Mouse (Mus musculus) lung, postnatal 10 days (tissue): ENCODE data around the gene Lgals2.
A peak's percentile ranks its signal among the peaks of the same experiment; 100 is the strongest.

ENCODE experiments used
- DNase-seq: peaks from one replicate; pipeline ENCODE4 v3.0.0; 2021

Lgals2 gene

GRCm38 (mm10) chr15:78873803-78874435 lies 18.6 kb upstream of the Lgals2 start:
- peak; percentile 61 for DNase-seq

- DNase-seq: peak; percentile 35
Observed at GRCm38 (mm10) chr15:78872021-78872608, 16.8 kb upstream of the Lgals2 start.

DNA sequence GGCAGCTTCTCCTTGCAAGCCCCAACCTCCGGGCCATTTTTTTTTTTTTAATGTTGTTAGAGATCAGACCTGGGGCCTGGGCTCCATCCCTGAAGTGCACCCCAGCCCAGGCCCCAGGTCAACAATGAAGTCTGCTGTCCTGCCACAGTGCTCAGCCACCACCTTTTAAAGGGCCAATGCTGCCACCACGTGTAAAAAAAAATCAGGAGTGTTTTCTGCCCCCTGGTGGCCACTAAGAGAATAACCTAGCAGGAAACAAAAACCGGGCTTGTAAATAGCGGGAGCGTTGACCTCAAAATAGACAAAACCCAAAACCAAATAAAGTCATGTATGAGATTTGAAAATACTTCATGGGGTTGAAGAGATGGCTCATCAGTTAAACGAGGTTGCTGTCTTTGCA lies 14.4 kb upstream of the Lgals2 start:
- peak; percentile 64 for DNase-seq

- peak; percentile 57 for DNase-seq
Observed at GRCm38 (mm10) chr15:78868826-78869233, 13.5 kb upstream of the Lgals2 start.

GRCm38 (mm10) chr15:78868398-78868797 lies 13.1 kb upstream of the Lgals2 start:
- DNase-seq: peak; percentile 93

GRCm38 (mm10) chr15:78863852-78864253 lies 8.5 kb upstream of the Lgals2 start:
- peak; percentile 75 for DNase-seq

- no peak for DNase-seq
Observed at GRCm38 (mm10) chr15:78863154-78863553, 7.8 kb upstream of the Lgals2 start.

- no peak for DNase-seq
Observed at GRCm38 (mm10) chr15:78862280-78862679, 7.0 kb upstream of the Lgals2 start.

GRCm38 (mm10) chr15:78859714-78860113 lies 4.4 kb upstream of the Lgals2 start:
- peak; percentile 67 for DNase-seq

- DNase-seq: no peak
Observed at GRCm38 (mm10) chr15:78859311-78859710, 4.0 kb upstream of the Lgals2 start.

DNA sequence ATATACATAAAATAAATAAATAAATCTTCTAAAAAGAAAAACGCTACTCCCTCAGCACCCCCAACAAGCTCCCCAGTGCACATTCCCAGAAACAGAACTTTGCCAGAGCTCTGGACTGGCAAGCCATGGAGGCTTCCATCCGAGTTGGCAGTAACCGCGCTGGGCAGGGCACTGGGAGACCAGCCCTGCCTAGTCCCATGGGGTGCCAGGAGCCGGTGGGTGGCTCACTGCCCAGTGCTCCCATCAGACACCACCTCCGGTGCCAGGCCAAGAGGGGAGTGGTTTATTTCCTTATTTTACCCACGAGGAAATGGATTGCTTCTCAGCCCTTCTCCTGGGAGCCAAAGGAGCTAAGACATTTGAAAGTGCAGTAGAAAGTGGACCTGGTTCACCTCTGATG lies 1.7 kb upstream of the Lgals2 start:
- peak; percentile 54 for DNase-seq

DNA sequence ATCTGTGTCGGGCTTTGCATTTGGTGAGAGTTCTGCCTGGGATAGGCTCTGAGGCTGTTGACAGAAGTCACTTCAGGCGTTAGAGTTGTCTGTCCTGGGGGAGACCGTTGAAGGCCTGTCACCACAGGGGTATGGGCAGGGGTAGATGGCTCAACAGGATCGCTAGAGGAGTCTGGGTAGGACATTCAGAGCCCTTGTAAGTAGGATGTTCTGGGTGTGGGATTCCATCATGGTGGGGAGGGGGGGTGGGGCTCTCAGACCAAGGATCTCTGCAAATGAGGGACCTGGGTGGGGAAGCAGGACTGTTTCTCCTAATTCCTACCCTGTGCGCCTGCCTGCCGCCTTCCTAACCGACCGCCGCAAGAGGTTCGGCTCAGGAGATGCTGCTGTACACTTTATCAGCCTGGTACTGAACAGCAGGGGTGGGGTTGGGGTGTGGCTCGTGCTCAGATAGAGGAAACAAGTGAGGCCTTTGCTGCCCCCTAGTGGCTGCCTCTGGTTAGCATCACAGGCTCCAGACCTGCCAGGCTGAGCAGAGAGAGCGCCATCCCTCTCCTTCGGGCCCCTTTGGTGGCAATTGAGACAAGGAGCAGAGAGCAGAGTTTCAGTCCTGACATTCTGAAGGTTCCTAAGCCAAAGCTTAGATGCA lies 3.7 kb downstream of the Lgals2 start:
- peak; percentile 96 for DNase-seq

GRCm38 (mm10) chr15:78850944-78851343 lies 4.4 kb downstream of the Lgals2 start:
- peak; percentile 34 for DNase-seq

- peak; percentile 24 for DNase-seq
Observed at GRCm38 (mm10) chr15:78850059-78850824, 5.1 kb downstream of the Lgals2 start.

DNA sequence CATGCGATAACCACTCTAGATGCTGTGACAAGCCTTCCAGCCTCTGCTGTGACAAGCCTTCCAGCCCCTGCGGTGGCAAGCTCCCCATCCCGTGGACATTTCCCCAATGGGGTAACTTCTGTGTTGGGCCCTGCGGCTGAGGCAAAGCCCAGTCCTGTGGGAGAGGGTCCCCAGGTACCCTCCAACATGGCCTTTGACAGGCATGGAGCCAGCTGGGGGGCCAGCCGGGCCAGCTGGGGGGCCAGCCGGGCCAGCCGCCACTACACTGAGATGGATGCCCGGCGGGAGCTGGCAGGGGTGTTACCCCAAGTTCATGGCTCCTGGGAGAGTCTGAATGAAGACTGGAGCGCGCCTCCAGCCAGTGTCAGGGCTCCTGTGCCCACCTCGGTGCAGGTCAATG lies 5.8 kb downstream of the Lgals2 start:
- no peak for DNase-seq

DNA sequence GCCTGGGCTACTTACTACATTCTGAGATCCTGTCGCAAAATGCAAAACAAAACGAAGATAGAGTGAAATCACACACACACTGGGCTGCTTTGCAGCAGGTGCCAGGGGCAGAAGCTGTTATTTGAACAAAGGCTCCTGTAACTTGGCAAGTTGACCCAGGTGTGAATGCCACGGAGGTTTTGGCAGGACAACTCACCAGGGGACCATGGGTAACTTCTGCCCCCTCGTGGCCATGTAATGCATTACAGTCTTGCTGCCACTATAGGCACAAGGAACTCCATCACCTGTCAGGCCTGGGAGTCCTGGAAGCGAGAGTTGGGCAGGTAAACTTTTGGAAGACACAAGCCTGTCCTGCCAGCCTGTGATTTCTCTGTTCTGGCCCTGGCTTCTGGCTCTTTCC lies 6.9 kb downstream of the Lgals2 start:
- DNase-seq: peak; percentile 90

GRCm38 (mm10) chr15:78846805-78847204 lies 8.5 kb downstream of the Lgals2 start:
- DNase-seq: peak; percentile 32

GRCm38 (mm10) chr15:78846352-78846751 lies 9.0 kb downstream of the Lgals2 start:
- DNase-seq: no peak

- peak; percentile 53 for DNase-seq
Observed at GRCm38 (mm10) chr15:78845867-78846266, 9.5 kb downstream of the Lgals2 start.

DNA sequence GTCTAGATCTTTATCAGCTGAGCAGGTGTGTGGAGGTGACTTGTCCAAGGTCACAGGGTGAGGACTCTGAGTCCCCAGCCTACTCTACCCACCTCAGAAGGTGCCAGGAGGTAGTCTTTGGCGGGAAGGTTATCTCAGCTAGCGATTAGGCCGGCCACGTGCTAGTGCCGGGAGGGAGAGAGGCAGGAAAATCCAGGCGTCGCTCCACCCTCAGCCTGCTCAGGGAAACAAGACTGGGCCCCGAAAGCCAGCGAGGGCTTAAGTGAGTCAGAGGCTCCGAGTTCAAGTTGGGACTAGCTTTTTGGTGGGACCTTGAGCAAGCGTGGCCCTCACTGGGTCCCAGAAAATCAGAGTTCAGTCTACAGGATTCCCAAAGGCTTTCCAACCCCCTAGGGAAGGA lies 10.0 kb downstream of the Lgals2 start:
- peak; percentile 44 for DNase-seq

GRCm38 (mm10) chr15:78844791-78845190 lies 10.5 kb downstream of the Lgals2 start:
- peak; percentile 94 for DNase-seq

DNA sequence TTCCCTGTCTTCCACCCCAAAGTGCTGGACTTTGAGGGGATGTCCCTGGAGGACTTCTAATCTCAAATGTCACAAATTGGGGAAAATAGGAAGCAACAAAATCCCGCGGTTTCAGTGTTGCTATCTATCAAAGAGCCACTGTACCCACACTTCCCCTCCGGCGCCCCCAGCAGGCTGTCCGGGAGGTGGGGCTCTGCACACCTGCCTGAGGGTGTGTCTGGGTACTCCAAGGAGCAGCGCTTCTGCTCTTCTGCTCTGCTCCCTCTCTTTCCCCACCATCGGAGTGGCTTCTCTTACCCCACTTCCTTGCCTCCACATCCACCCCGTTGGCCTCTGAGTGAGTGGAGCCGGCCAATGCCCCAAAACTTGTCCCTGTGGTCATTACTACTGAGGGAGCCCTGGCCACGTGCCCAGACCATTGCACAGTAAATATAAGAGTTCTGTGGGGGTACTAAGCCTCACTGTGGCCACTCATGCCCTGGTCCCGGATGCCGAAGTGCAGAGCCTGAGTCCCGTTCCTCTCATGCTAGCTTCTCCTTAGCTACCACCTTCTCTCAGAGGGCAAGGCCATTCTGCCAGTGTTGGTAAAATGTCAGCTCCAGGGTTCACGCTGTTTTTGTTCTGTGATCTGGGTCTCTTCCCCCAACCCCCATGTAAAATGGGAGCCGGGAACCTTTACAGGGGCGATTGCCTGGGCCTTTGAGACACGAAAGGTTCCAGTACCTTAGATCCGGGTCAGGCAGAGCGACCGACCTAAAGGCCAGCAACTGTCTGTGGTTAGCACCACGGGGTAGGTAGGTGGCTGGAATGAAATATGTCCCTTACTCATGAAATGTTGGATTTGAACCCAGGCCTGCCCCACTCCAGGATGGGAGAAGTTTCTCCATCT lies 11.5 kb downstream of the Lgals2 start:
- DNase-seq: peak; percentile 63
